7 mouse cellular contexts compared by ENCODE assay signal in the genomic region with DNA sequence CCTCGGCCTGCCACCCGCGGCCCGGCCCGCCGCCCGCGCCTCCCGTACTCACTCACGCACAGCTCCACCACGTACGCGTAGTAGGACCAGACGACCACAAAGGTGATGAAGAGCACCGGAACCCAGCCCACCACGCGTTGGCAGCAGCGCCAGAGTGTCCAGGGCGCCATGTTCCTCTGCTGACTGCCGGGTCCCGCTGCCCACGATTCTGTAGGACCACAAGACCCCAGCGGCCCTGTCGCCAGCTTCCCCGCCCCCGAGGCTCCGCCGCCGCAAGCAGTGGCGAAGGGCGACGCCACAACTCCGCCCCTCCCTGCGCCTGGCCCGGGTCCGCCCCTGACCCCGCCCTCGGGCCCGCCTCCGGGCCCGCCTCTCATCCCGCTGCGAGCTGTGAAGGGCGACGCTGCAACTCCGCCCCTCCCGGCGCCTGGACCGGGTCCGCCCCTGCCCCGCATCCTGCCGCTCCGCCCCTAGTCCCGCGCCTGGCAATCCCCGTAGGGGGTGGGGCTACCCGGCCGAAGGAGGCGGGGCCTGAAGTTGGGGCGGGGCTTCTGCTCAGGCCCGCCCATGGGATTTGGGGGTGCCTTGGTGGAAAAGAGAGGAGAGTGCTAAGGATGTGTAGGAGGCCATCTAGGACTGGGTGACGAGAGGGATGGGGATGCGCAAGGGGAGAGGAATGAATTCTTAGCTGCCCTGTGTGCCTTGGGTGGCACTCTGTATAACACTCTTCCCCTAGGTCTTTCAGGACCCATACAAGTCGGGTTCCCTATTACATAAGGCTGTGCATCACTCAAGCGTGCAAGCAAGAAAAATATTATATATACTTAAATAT. TPM values are rescaled to one million over a fixed set of nuclear protein-coding genes. Genes with fewer than 3 reads are reported as not detected.
A peak's percentile ranks its signal among the peaks of the same experiment; 100 is the strongest.
DNase-seq lines count a peak whose midpoint lies in the region; ATAC-seq and TF ChIP-seq lines count a peak whose summit lies in the region.

A gene (minus strand): TSS at position 266 of the 832 bp plus-strand sequence.

- H3K9ac ChIP-seq in embryonic facial prominence, embryonic 12.5 days, result peak within 1 kb of the TSS; percentile 95
- peak within 1 kb of the TSS; percentile 95 for H3K9ac ChIP-seq in limb, embryonic 13.5 days
- H3K9ac ChIP-seq in midbrain, embryonic 16.5 days (ENCODE audit: low read depth, low read length), result peak within 1 kb of the TSS; percentile 94

- peaks cover 10% of the 10 kb centered on the region for H3K4me1 ChIP-seq in embryonic facial prominence, embryonic 12.5 days
- H3K4me1 ChIP-seq in kidney, adult 2 months (ENCODE audit: control insufficient read depth, insufficient read depth, low read length), result no peaks in the 10 kb centered on the region
- H3K4me1 ChIP-seq in limb, embryonic 13.5 days, result peaks cover 16% of the 10 kb centered on the region
- H3K4me1 ChIP-seq in midbrain, embryonic 16.5 days (ENCODE audit: control insufficient read depth, insufficient read depth, low read length), result peaks cover 19% of the 10 kb centered on the region

- ATAC-seq in embryonic facial prominence, embryonic 12.5 days (ENCODE audit: insufficient number of reproducible peaks, insufficient read depth, low FRiP score, low TSS enrichment), result peak; percentile 95
- ATAC-seq in limb, embryonic 13.5 days (ENCODE audit: low FRiP score, low read depth), result peak; percentile 96
- ATAC-seq in midbrain, embryonic 16.5 days, result peak; percentile 95

- H3K9me3 ChIP-seq in embryonic facial prominence, embryonic 12.5 days, result no peaks in the 10 kb centered on the region
- no peaks in the 10 kb centered on the region for H3K9me3 ChIP-seq in limb, embryonic 13.5 days
- no peaks in the 10 kb centered on the region for H3K9me3 ChIP-seq in midbrain, embryonic 16.5 days (replicated peaks; ENCODE audit: control insufficient read depth, low read length, poor library complexity, severe bottlenecking)

- peak; percentile 71 for TF ChIP-seq POLR2A in kidney, adult 2 months (IDR thresholded peaks at IDR 0.05; ENCODE audit: low read depth, low read length)

- H3K4me3 ChIP-seq in embryonic facial prominence, embryonic 12.5 days, result peak within 1 kb of the TSS; percentile 96
- peak within 1 kb of the TSS; percentile 90 for H3K4me3 ChIP-seq in kidney, adult 2 months (ENCODE audit: insufficient read depth, low read depth, low read length)
- H3K4me3 ChIP-seq in limb, embryonic 13.5 days, result peak within 1 kb of the TSS; percentile 93
- H3K4me3 ChIP-seq in midbrain, embryonic 16.5 days (ENCODE audit: low read depth, low read length), result peak within 1 kb of the TSS; percentile 92

- H3K4me2 ChIP-seq in embryonic facial prominence, embryonic 12.5 days (replicated peaks), result peak within 1 kb of the TSS; percentile 58
- peak within 1 kb of the TSS; percentile 74 for H3K4me2 ChIP-seq in limb, embryonic 13.5 days (replicated peaks)
- peak within 1 kb of the TSS; percentile 61 for H3K4me2 ChIP-seq in midbrain, embryonic 16.5 days (ENCODE audit: low read length)

- DNase-seq in adrenal gland, postnatal 25 days, result peak; percentile 97
- peak; percentile 94 to 95 for DNase-seq in heart, adult 18-20 months
- peak; percentile 97 for DNase-seq in kidney, adult 2 months
- DNase-seq in spleen, postnatal 10 days (ENCODE audit: low spot score in 2 of 2), result peak; percentile 91 to 96

- no peaks in the 10 kb centered on the region for H3K36me3 ChIP-seq in embryonic facial prominence, embryonic 12.5 days
- no peaks in the 10 kb centered on the region for H3K36me3 ChIP-seq in kidney, adult 2 months (ENCODE audit: control insufficient read depth, insufficient read depth, low read length)
- H3K36me3 ChIP-seq in limb, embryonic 13.5 days, result peaks cover 6% of the 10 kb centered on the region; the same call in 1 of the 2 replicates
- H3K36me3 ChIP-seq in midbrain, embryonic 16.5 days (ENCODE audit: control insufficient read depth, insufficient read depth, low read length), result no peaks in the 10 kb centered on the region

- peak within 1 kb of the TSS; percentile 84 for H3K27ac ChIP-seq in embryonic facial prominence, embryonic 12.5 days
- H3K27ac ChIP-seq in kidney, adult 2 months (ENCODE audit: insufficient read depth, low read depth, low read length), result peak within 1 kb of the TSS; percentile 54
- peak within 1 kb of the TSS; percentile 83 for H3K27ac ChIP-seq in limb, embryonic 13.5 days
- H3K27ac ChIP-seq in midbrain, embryonic 16.5 days (ENCODE audit: low read length), result peak within 1 kb of the TSS; percentile 88

- TF ChIP-seq CTCF in kidney, adult 2 months (conservative IDR thresholded peaks at IDR 0.05; ENCODE audit: insufficient read depth, insufficient read length, low read depth, low read length), result no peak

- 4% methylated on average over 65 of the region's 65 CpGs for WGBS in embryonic facial prominence, embryonic 12.5 days
- 3% methylated on average over 65 of the region's 65 CpGs for WGBS in kidney, adult 2 months
- 4% methylated on average over 62 of the region's 65 CpGs for WGBS in limb, embryonic 13.5 days
- whole genome bisulfite sequencing in midbrain, embryonic 16.5 days, result 3% methylated on average over 64 of the region's 65 CpGs

- no peaks in the 10 kb centered on the region for H3K27me3 ChIP-seq in embryonic facial prominence, embryonic 12.5 days
- no peaks in the 10 kb centered on the region for H3K27me3 ChIP-seq in kidney, adult 2 months (replicated peaks; ENCODE audit: control insufficient read depth, insufficient read depth, low read length)
- H3K27me3 ChIP-seq in limb, embryonic 13.5 days, result no peaks in the 10 kb centered on the region
- H3K27me3 ChIP-seq in midbrain, embryonic 16.5 days (ENCODE audit: control insufficient read depth, insufficient read depth, low read depth, low read length), result no peaks in the 10 kb centered on the region

RNA-seq across cellular contexts. Expression of the gene that starts here (rescaled TPM):
- 40.1 and 57.4 TPM in 2 replicates for total RNA-seq in adrenal gland, postnatal 25 days (2021)
- 73.0 and 79.6 TPM in 2 replicates for polyA plus RNA-seq in embryonic facial prominence, embryonic 12.5 days (2016; fragmentation: Nextera tagmentation; extraction: Ambion mirVana)
- total RNA-seq in heart, adult 18-20 months (2021), result 1 to 10 TPM; 5.8 to 8.0 TPM
- 2.6 and 3.7 TPM in 2 replicates for polyA plus RNA-seq in kidney, adult 2 months (2012; rRNA removed)
- polyA plus RNA-seq in limb, embryonic 13.5 days (2015; fragmentation: Nextera tagmentation; extraction: Ambion mirVana), result 81.8 and 83.4 TPM in 2 replicates
- polyA plus RNA-seq in midbrain, embryonic 16.5 days (2015; fragmentation: Nextera tagmentation; extraction: Ambion mirVana), result 36.6 and 43.1 TPM in 2 replicates

Comparison
In these comparisons a context has a peak if more than half of its experiments do, and no peak if none do; other contexts are left out.
1. Peak in every context shown above with its lines: DNase-seq, ATAC-seq, H3K4me3 ChIP-seq and H3K27ac ChIP-seq.